24 mouse cellular contexts compared by ENCODE assay signal in genomic region chr19:23904922-23905321, GRCm38 (mm10).
DNase-seq lines count a peak whose midpoint lies in the region; ATAC-seq lines count a peak whose summit lies in the region.
"Had no signal": no experiment of that assay in that cellular context is flagged by ENCODE, and none has a peak within 500 bp of the region (broad histone marks: within the 10 kb centered on the region; RNA-seq: fewer than 3 reads in every experiment).

No protein-coding gene starts in this region.

- 0 out of 2 replicates have a peak, but pooled peaks have one; percentile 53 for ATAC-seq in forebrain, embryonic 13.5 days
- ATAC-seq in forebrain, embryonic 11.5 days (replicated peaks; ENCODE audit: low FRiP score) = no peak
- ATAC-seq in hindbrain, embryonic 14.5 days (ENCODE audit: low FRiP score) = 0 out of 2 replicates have a peak, but pooled peaks have one; percentile 24
- no peak for ATAC-seq in hindbrain, embryonic 11.5 days (ENCODE audit: low FRiP score)
- ATAC-seq in neural tube, embryonic 13.5 days (ENCODE audit: low read depth) = peak; percentile 17; the same call in 1 of the 2 replicates
- ATAC-seq: activated CD4-positive, CD25-positive, alpha-beta regulatory T cell, adult 4 months; forebrain, postnatal 0 days; inflammation-experienced regulatory T-cells, adult 6 months; intestine, embryonic 16.5 days had no signal

- H3K4me2 ChIP-seq in forebrain, embryonic 13.5 days = no peak overlapping the region
- no peak overlapping the region for H3K4me2 ChIP-seq in forebrain, embryonic 11.5 days (ENCODE audit: low read depth, low read length, severe bottlenecking)
- H3K4me2 ChIP-seq in hindbrain, embryonic 14.5 days (replicated peaks) = no peak overlapping the region
- no peak overlapping the region for H3K4me2 ChIP-seq in hindbrain, embryonic 11.5 days (replicated peaks; ENCODE audit: low read depth, low read length)
- H3K4me2 ChIP-seq in neural tube, embryonic 13.5 days = no peak overlapping the region
- H3K4me2 ChIP-seq: embryonic facial prominence, embryonic 13.5 days; heart, embryonic 11.5 days had no signal

- H3K27me3 ChIP-seq in forebrain, embryonic 13.5 days = 0 out of 2 replicates have a peak, but pooled peaks cover 6% of the 10 kb centered on the region
- H3K27me3 ChIP-seq in forebrain, embryonic 11.5 days (ENCODE audit: control insufficient read depth, insufficient read depth, low read length) = peaks cover 2% of the 10 kb centered on the region; the same call in 1 of the 2 replicates
- H3K27me3 ChIP-seq in hindbrain, embryonic 14.5 days (ENCODE audit: control insufficient read depth, insufficient read depth, low read length) = no peaks in the 10 kb centered on the region
- H3K27me3 ChIP-seq in hindbrain, embryonic 11.5 days (ENCODE audit: control insufficient read depth, insufficient read depth, low read length) = no peaks in the 10 kb centered on the region
- no peaks in the 10 kb centered on the region for H3K27me3 ChIP-seq in neural tube, embryonic 13.5 days

- DNase-seq in forebrain, embryonic 11.5 days (ENCODE audit: low spot score) = no peak
- DNase-seq in hindbrain, embryonic 14.5 days (ENCODE audit: low spot score) = no peak
- DNase-seq in hindbrain, embryonic 11.5 days (ENCODE audit: low spot score) = no peak
- no peak for DNase-seq in neural tube, embryonic 10.5 days (ENCODE audit: extremely low spot score, low spot score)
- DNase-seq: adrenal gland, adult 8-10 months; adrenal gland, postnatal 25 days; cerebellum, adult 11-12 months; cerebellum, adult 8-10 months; cerebellum, postnatal 10 days; cerebellum, postnatal 36 days; embryo, embryonic 11 days; forebrain, postnatal 0 days; gastrocnemius, adult 2 months; gastrocnemius, postnatal 14 days; heart, adult 11 months had no signal

- no peak overlapping the region for H3K9ac ChIP-seq in forebrain, embryonic 13.5 days
- no peak overlapping the region for H3K9ac ChIP-seq in forebrain, embryonic 11.5 days (ENCODE audit: low read length)
- H3K9ac ChIP-seq in hindbrain, embryonic 14.5 days = no peak overlapping the region
- H3K9ac ChIP-seq in hindbrain, embryonic 11.5 days (ENCODE audit: low read depth, low read length) = no peak overlapping the region
- no peak overlapping the region for H3K9ac ChIP-seq in neural tube, embryonic 13.5 days
- H3K9ac ChIP-seq: embryonic facial prominence, embryonic 13.5 days; forebrain, postnatal 0 days had no signal

- no peaks in the 10 kb centered on the region for H3K9me3 ChIP-seq in forebrain, embryonic 13.5 days (replicated peaks)
- no peaks in the 10 kb centered on the region for H3K9me3 ChIP-seq in forebrain, embryonic 11.5 days (ENCODE audit: control insufficient read depth, low read length)
- no peaks in the 10 kb centered on the region for H3K9me3 ChIP-seq in hindbrain, embryonic 14.5 days (ENCODE audit: control insufficient read depth, low read length)
- H3K9me3 ChIP-seq in hindbrain, embryonic 11.5 days (ENCODE audit: control insufficient read depth, low read length) = no peaks in the 10 kb centered on the region
- H3K9me3 ChIP-seq in neural tube, embryonic 13.5 days = no peaks in the 10 kb centered on the region
- H3K9me3 ChIP-seq: embryonic facial prominence, embryonic 10.5 days; embryonic facial prominence, embryonic 13.5 days had no signal

- 26% methylated on average over 4 of the region's 4 CpGs for WGBS in forebrain, embryonic 13.5 days
- 52% methylated on average over 4 of the region's 4 CpGs for WGBS in forebrain, embryonic 11.5 days
- 54% methylated on average over 4 of the region's 4 CpGs for WGBS in hindbrain, embryonic 14.5 days
- WGBS in hindbrain, embryonic 11.5 days = 68% methylated on average over 4 of the region's 4 CpGs
- WGBS in neural tube, embryonic 13.5 days = 45% methylated on average over 4 of the region's 4 CpGs

- H3K36me3 ChIP-seq in forebrain, embryonic 13.5 days (ENCODE audit: poor library complexity, severe bottlenecking) = no peaks in the 10 kb centered on the region
- no peaks in the 10 kb centered on the region for H3K36me3 ChIP-seq in forebrain, embryonic 11.5 days (ENCODE audit: control insufficient read depth, insufficient read depth, low read length)
- H3K36me3 ChIP-seq in hindbrain, embryonic 14.5 days (replicated peaks; ENCODE audit: control insufficient read depth, insufficient read depth) = no peaks in the 10 kb centered on the region
- no peaks in the 10 kb centered on the region for H3K36me3 ChIP-seq in hindbrain, embryonic 11.5 days (ENCODE audit: control insufficient read depth, insufficient read depth, low read length)
- H3K36me3 ChIP-seq in neural tube, embryonic 13.5 days = no peaks in the 10 kb centered on the region
- H3K36me3 ChIP-seq: embryonic facial prominence, embryonic 10.5 days; embryonic facial prominence, embryonic 13.5 days had no signal

- H3K4me3 ChIP-seq in forebrain, embryonic 13.5 days = no peak overlapping the region
- H3K4me3 ChIP-seq in forebrain, embryonic 11.5 days (ENCODE audit: low read depth, low read length) = no peak overlapping the region
- H3K4me3 ChIP-seq in hindbrain, embryonic 14.5 days (replicated peaks; ENCODE audit: low read length) = no peak overlapping the region
- H3K4me3 ChIP-seq in hindbrain, embryonic 11.5 days (ENCODE audit: low read depth, low read length) = no peak overlapping the region
- H3K4me3 ChIP-seq in neural tube, embryonic 13.5 days = no peak overlapping the region
- H3K4me3 ChIP-seq: embryonic facial prominence, embryonic 10.5 days; embryonic facial prominence, embryonic 13.5 days; erythroblast, embryonic 14.5 days; gastrocnemius, adult 2 months had no signal

- H3K27ac ChIP-seq in forebrain, embryonic 13.5 days = no peak overlapping the region
- H3K27ac ChIP-seq in forebrain, embryonic 11.5 days (ENCODE audit: low read depth, low read length) = no peak overlapping the region
- 0 out of 2 replicates have a peak overlapping the region, but pooled peaks have one; percentile 39 for H3K27ac ChIP-seq in hindbrain, embryonic 14.5 days
- no peak overlapping the region for H3K27ac ChIP-seq in hindbrain, embryonic 11.5 days (ENCODE audit: low read depth, low read length)
- peak overlapping the region; percentile 78 for H3K27ac ChIP-seq in neural tube, embryonic 13.5 days (replicated peaks)
- H3K27ac ChIP-seq: embryonic facial prominence, embryonic 10.5 days; embryonic facial prominence, embryonic 13.5 days; gastrocnemius, adult 2 months had no signal

- H3K4me1 ChIP-seq in forebrain, embryonic 13.5 days = peaks cover 26% of the 10 kb centered on the region
- no peaks in the 10 kb centered on the region; the same call in 1 of the 2 replicates for H3K4me1 ChIP-seq in forebrain, embryonic 11.5 days (replicated peaks; ENCODE audit: control insufficient read depth, insufficient read depth, low read length)
- peaks cover 20% of the 10 kb centered on the region for H3K4me1 ChIP-seq in hindbrain, embryonic 14.5 days (replicated peaks; ENCODE audit: control insufficient read depth, insufficient read depth, low read length)
- H3K4me1 ChIP-seq in hindbrain, embryonic 11.5 days (replicated peaks; ENCODE audit: control insufficient read depth, insufficient read depth, low read length) = no peaks in the 10 kb centered on the region
- H3K4me1 ChIP-seq in neural tube, embryonic 13.5 days (replicated peaks) = peaks cover 51% of the 10 kb centered on the region
- H3K4me1 ChIP-seq: embryonic facial prominence, embryonic 13.5 days had no signal

Comparison
In these comparisons a context has a peak if more than half of its experiments do, and no peak if none do; other contexts are left out.
1. ATAC-seq: peak in forebrain, embryonic 13.5 days (single experiment), hindbrain, embryonic 14.5 days (single experiment) and neural tube, embryonic 13.5 days (single experiment); none in forebrain, embryonic 11.5 days (single experiment) and hindbrain, embryonic 11.5 days (single experiment).
2. H3K27ac ChIP-seq: peak in hindbrain, embryonic 14.5 days (single experiment) and neural tube, embryonic 13.5 days (single experiment); none in forebrain, embryonic 13.5 days (single experiment), forebrain, embryonic 11.5 days (single experiment) and hindbrain, embryonic 11.5 days (single experiment).